Mouse (Mus musculus) brain, adult 2 months (tissue): ENCODE data around the gene Cdh12.

Source experiments
- DNase-seq: peaks from one replicate; pipeline ENCODE4 v3.0.0; 2011; ENCODE audit warnings: low read depth, low spot score

Gene Cdh12

GRCm38 (mm10) chr15:21375460-21375859 lies 926.4 kb downstream of the Cdh12 start:
- DNase-seq: no peak

GRCm38 (mm10) chr15:21375871-21376270 lies 926.8 kb downstream of the Cdh12 start:
- DNase-seq: no peak

- peak; percentile 4 for DNase-seq
Measured at GRCm38 (mm10) chr15:21391442-21391841, 942.4 kb downstream of the Cdh12 start.

GRCm38 (mm10) chr15:21393080-21393479 lies 944.0 kb downstream of the Cdh12 start:
- no peak for DNase-seq

GRCm38 (mm10) chr15:21405196-21405595 lies 956.1 kb downstream of the Cdh12 start:
- DNase-seq: peak; percentile 87

GRCm38 (mm10) chr15:21407324-21408044 lies 958.4 kb downstream of the Cdh12 start:
- peak; percentile 75 for DNase-seq

DNA sequence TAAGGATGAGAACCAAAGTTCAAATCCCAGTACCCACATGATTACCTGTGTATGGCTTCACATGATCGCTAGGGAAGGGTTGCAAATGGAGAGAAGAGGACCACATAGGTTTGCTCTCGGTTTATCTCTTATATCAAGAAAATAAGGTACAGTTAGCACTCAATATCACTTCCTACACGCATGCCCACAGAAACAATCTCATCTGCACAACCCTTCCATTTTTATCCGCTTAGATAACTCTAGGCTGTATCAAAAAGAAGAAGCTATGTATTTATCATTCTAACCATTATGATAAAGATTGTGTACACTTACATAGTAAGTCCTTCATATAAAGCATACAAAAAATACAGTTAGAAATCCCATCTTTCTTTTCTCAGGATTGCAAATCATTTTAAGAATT lies 988.3 kb downstream of the Cdh12 start:
- no peak for DNase-seq

- no peak for DNase-seq
Measured at GRCm38 (mm10) chr15:21437924-21438323, 988.9 kb downstream of the Cdh12 start.

- no peak for DNase-seq
Measured at GRCm38 (mm10) chr15:21458098-21458497, 1009.0 kb downstream of the Cdh12 start.

- no peak for DNase-seq
Measured at GRCm38 (mm10) chr15:21519355-21519869, 1070.3 kb downstream of the Cdh12 start.

DNA sequence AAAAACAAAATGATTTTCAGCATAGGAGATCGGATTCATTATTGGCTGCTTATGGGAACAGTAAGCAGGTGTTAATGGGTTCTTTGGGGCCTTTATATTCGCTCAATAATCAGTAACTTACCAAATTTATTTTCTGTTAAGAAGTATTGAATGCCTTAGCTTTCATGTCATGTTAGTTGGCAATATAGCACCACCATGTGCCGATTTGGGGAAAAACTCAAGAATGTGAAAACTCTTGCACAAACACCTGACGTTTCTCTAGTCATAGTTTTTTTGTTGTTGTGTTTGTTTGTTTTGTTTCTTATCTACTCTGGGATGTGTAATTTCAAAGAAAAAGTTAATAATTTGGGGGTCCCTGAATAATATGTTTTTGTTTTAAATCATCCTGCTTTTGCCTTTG lies 1081.7 kb downstream of the Cdh12 start:
- peak; percentile 54 for DNase-seq

DNA sequence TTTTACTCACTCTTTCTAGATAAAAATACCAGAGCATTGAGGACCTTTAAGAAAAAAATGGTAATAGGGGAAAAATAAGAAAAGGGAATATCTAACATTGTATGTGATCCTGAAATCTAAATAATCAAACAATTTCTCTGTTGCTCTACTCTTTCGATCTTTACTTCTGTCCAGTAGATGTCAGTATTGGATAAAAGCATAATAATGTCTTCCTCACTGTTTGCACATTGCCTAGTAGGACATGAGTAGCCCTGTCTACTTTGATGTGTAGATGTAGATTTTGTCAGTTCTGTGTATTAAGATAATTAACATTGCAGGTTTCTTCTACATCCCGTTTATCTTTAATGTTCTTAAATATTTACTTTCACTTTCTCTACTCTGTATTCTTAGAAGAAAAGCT lies 1087.8 kb downstream of the Cdh12 start:
- DNase-seq: peak; percentile 25

DNA sequence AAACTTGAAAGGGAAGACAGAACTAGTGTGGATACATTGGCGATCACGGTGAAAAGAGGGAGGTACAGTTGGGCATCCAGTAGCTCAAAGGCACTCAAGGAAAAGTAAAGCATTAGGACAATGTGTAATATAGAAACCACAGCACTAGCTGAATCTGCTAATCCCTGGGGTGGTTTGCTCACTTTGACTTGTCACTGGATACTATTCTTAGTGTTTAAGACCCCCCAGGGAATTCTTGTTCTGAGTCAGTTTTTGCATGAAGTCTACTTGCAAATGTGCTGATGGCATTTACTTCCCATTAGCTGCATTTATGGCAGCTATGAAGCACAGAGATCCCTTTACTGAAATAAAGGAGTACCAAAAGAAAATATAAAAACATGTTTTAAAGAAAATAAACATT lies 1095.7 kb downstream of the Cdh12 start:
- no peak for DNase-seq

DNA sequence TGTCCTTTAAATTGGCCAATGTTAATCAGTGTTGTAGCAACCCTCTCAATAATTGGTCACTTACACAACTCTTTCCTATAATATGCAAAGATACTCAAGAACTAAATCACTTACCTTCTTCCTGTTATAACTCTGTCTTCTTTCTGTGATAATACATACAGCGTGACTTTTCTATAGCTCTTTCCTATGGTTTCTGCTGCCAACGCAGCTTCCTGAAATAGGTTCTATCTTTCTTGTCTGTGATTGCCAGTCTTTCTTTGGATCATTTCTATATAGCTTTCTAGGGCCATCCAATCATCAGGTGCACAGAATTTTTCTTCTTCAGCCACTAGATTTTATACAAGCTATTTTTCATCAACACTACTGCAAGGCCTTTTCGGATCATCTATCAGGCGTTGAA lies 1106.9 kb downstream of the Cdh12 start:
- DNase-seq: no peak

GRCm38 (mm10) chr15:21566314-21567051 lies 1117.4 kb downstream of the Cdh12 start:
- DNase-seq: no peak

DNA sequence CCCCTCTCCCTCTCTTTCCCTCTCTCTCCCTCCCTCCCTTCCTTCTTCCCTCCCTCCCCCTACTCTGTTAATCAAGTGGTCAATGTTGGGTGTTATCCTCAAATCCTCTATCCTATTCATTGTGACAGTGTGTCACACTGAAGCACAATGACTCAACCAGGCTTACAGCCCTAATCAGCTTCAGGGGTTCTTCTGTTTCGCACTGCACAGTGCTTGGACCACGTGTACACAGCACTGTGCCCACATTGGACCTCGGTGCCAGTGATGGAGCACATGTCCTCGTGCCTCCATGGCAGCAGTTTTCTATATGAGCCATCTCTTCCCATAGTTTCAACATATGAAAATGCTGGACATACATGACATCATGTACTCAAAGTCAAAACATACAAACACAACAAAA lies 1155.4 kb downstream of the Cdh12 start:
- DNase-seq: no peak
